Mouse (Mus musculus): ENCODE results near the gene Zfhx3. TPM values are rescaled to one million over a fixed set of nuclear protein-coding genes. Genes with fewer than 3 reads are reported as not detected.

The Zfhx3 gene
- polyA plus RNA-seq, 1 experiment from 2014 or later = 6.2 TPM

- no peak overlapping the region for H3K27ac ChIP-seq (replicated peaks)
- H3K27me3 ChIP-seq (replicated peaks) = no peaks in the 10 kb centered on the region
- H3K9ac ChIP-seq = no peak overlapping the region
- no peak overlapping the region for H3K4me2 ChIP-seq
- no peak for ATAC-seq (ENCODE audit: extremely low read depth, insufficient number of reproducible peaks, low FRiP score, low TSS enrichment)
- peaks cover 12% of the 10 kb centered on the region for H3K4me1 ChIP-seq
- 66% methylated on average over 9 of the region's 9 CpGs for WGBS
- H3K36me3 ChIP-seq = no peaks in the 10 kb centered on the region
- H3K9me3 ChIP-seq = no peaks in the 10 kb centered on the region
- H3K4me3 ChIP-seq = no peak overlapping the region
Measured at GRCm38 (mm10) chr8:108243270-108243669, 300.8 kb downstream of the Zfhx3 start.

- ATAC-seq (ENCODE audit: extremely low read depth, insufficient number of reproducible peaks, low FRiP score, low TSS enrichment) = no peak
Measured at GRCm38 (mm10) chr8:108244636-108245494, 302.4 kb downstream of the Zfhx3 start.

GRCm38 (mm10) chr8:108245575-108245974, 303.1 kb downstream of the Zfhx3 start:
- 70% methylated on average over 8 of the region's 8 CpGs for WGBS

More at GRCm38 (mm10) chr8:108244636-108245494, 302.4 kb downstream of the Zfhx3 start:
- Histone ChIP-seq H3K27me3 (replicated peaks) (no peaks in the 10 kb centered on the region), H3K27ac (replicated peaks) (no peak overlapping the region), H3K4me3 (peak overlapping the region; percentile 39), H3K36me3 (no peaks in the 10 kb centered on the region), H3K4me1 (peaks cover 12% of the 10 kb centered on the region), H3K9ac (peak overlapping the region; percentile 45; the same call in 1 of the 2 replicates), H3K9me3 (no peaks in the 10 kb centered on the region), H3K4me2 (peak overlapping the region; percentile 59)
- WGBS = 50% methylated on average over 17 of the region's 17 CpGs

GRCm38 (mm10) chr8:108246035-108246933, 303.8 kb downstream of the Zfhx3 start:
- 44% methylated on average over 22 of the region's 22 CpGs for whole genome bisulfite sequencing
- no peak overlapping the region for H3K27ac ChIP-seq (replicated peaks)
- no peaks in the 10 kb centered on the region for H3K9me3 ChIP-seq
- no peaks in the 10 kb centered on the region for H3K27me3 ChIP-seq (replicated peaks)
- H3K4me3 ChIP-seq = no peak overlapping the region
- no peak for ATAC-seq (ENCODE audit: extremely low read depth, insufficient number of reproducible peaks, low FRiP score, low TSS enrichment)
- H3K4me2 ChIP-seq = peak overlapping the region; percentile 22
- H3K9ac ChIP-seq = no peak overlapping the region
- peaks cover 8% of the 10 kb centered on the region for H3K4me1 ChIP-seq
- H3K36me3 ChIP-seq = no peaks in the 10 kb centered on the region

More at GRCm38 (mm10) chr8:108245575-108245974, 303.1 kb downstream of the Zfhx3 start:
- H3K27me3 ChIP-seq (replicated peaks) = no peaks in the 10 kb centered on the region
- H3K4me2 ChIP-seq = no peak overlapping the region
- no peak for ATAC-seq (ENCODE audit: extremely low read depth, insufficient number of reproducible peaks, low FRiP score, low TSS enrichment)
- H3K4me3 ChIP-seq = no peak overlapping the region
- no peaks in the 10 kb centered on the region for H3K36me3 ChIP-seq
- no peak overlapping the region for H3K27ac ChIP-seq (replicated peaks)
- no peak overlapping the region for H3K9ac ChIP-seq
- no peaks in the 10 kb centered on the region for H3K9me3 ChIP-seq
- H3K4me1 ChIP-seq = peaks cover 12% of the 10 kb centered on the region

GRCm38 (mm10) chr8:108246934-108247417, 304.5 kb downstream of the Zfhx3 start:
- H3K9ac ChIP-seq = no peak overlapping the region
- peaks cover 5% of the 10 kb centered on the region; the same call in 1 of the 2 replicates for H3K4me1 ChIP-seq
- 72% methylated on average over 7 of the region's 7 CpGs for WGBS
- no peaks in the 10 kb centered on the region for H3K36me3 ChIP-seq
- H3K4me3 ChIP-seq = no peak overlapping the region
- no peaks in the 10 kb centered on the region for H3K9me3 ChIP-seq
- H3K4me2 ChIP-seq = no peak overlapping the region; the same call in 1 of the 2 replicates
- H3K27me3 ChIP-seq (replicated peaks) = no peaks in the 10 kb centered on the region
- no peak for ATAC-seq (ENCODE audit: extremely low read depth, insufficient number of reproducible peaks, low FRiP score, low TSS enrichment)
- no peak overlapping the region for H3K27ac ChIP-seq (replicated peaks)

GRCm38 (mm10) chr8:108264593-108265160, 322.2 kb downstream of the Zfhx3 start:
- Histone ChIP-seq H3K27me3 (replicated peaks) (no peaks in the 10 kb centered on the region), H3K4me2 (no peak overlapping the region), H3K9ac (no peak overlapping the region), H3K36me3 (no peaks in the 10 kb centered on the region), H3K9me3 (no peaks in the 10 kb centered on the region), H3K27ac (replicated peaks) (no peak overlapping the region), H3K4me1 (no peaks in the 10 kb centered on the region), H3K4me3 (no peak overlapping the region)
- no peak for ATAC-seq (ENCODE audit: extremely low read depth, insufficient number of reproducible peaks, low FRiP score, low TSS enrichment)
- WGBS = 64% methylated on average over 11 of the region's 11 CpGs

GRCm38 (mm10) chr8:108277960-108278359, 335.5 kb downstream of the Zfhx3 start:
- Histone ChIP-seq H3K9ac (no peak overlapping the region), H3K27ac (replicated peaks) (no peak overlapping the region), H3K4me1 (no peaks in the 10 kb centered on the region), H3K9me3 (no peaks in the 10 kb centered on the region), H3K4me2 (no peak overlapping the region), H3K27me3 (replicated peaks) (no peaks in the 10 kb centered on the region), H3K36me3 (no peaks in the 10 kb centered on the region), H3K4me3 (no peak overlapping the region)
- ATAC-seq (ENCODE audit: extremely low read depth, insufficient number of reproducible peaks, low FRiP score, low TSS enrichment) = no peak
- 84% methylated on average over 2 of the region's 2 CpGs for WGBS

GRCm38 (mm10) chr8:108281981-108282380, 339.5 kb downstream of the Zfhx3 start:
- Histone ChIP-seq H3K36me3 (no peaks in the 10 kb centered on the region), H3K4me2 (no peak overlapping the region), H3K27me3 (replicated peaks) (no peaks in the 10 kb centered on the region), H3K9me3 (no peaks in the 10 kb centered on the region), H3K9ac (no peak overlapping the region), H3K4me1 (no peaks in the 10 kb centered on the region), H3K4me3 (no peak overlapping the region), H3K27ac (replicated peaks) (no peak overlapping the region)
- no peak for ATAC-seq (ENCODE audit: extremely low read depth, insufficient number of reproducible peaks, low FRiP score, low TSS enrichment)
- 58% methylated on average over 12 of the region's 12 CpGs for WGBS

- no peak overlapping the region for H3K4me3 ChIP-seq
- no peak for ATAC-seq (ENCODE audit: extremely low read depth, insufficient number of reproducible peaks, low FRiP score, low TSS enrichment)
- no peak overlapping the region for H3K4me2 ChIP-seq
- H3K4me1 ChIP-seq = no peaks in the 10 kb centered on the region
- H3K27ac ChIP-seq (replicated peaks) = no peak overlapping the region
- no peaks in the 10 kb centered on the region for H3K36me3 ChIP-seq
- WGBS = 57% methylated on average over 5 of the region's 5 CpGs
- no peak overlapping the region for H3K9ac ChIP-seq
- H3K9me3 ChIP-seq = no peaks in the 10 kb centered on the region
- H3K27me3 ChIP-seq (replicated peaks) = no peaks in the 10 kb centered on the region
Measured at GRCm38 (mm10) chr8:108286117-108286516, 343.7 kb downstream of the Zfhx3 start.

- no peaks in the 10 kb centered on the region for H3K4me1 ChIP-seq
- WGBS = 78% methylated on average over 9 of the region's 9 CpGs
Measured at GRCm38 (mm10) chr8:108300964-108301615, 358.6 kb downstream of the Zfhx3 start.

More at GRCm38 (mm10) chr8:108300964-108301615, 358.6 kb downstream of the Zfhx3 start:
- Histone ChIP-seq H3K27me3 (replicated peaks) (no peaks in the 10 kb centered on the region), H3K4me3 (no peak overlapping the region), H3K4me2 (no peak overlapping the region), H3K27ac (replicated peaks) (no peak overlapping the region), H3K9me3 (no peaks in the 10 kb centered on the region), H3K36me3 (no peaks in the 10 kb centered on the region), H3K9ac (no peak overlapping the region)
- no peak for ATAC-seq (ENCODE audit: extremely low read depth, insufficient number of reproducible peaks, low FRiP score, low TSS enrichment)
